Mouse (Mus musculus) ES-E14 (cell line): Measurements from ENCODE around the gene 9130213A22Rik. TPM values are rescaled to one million over a fixed set of nuclear protein-coding genes. Genes with fewer than 3 reads are reported as not detected.
"Not testable (repeated sequence)": the region's sequence is repeated elsewhere in the genome, so short reads cannot be mapped to it uniquely, and the experiment has no call there.

Source experiments
- DNase-seq: peaks from one replicate; pipeline ENCODE4 v3.0.0-alpha.2; 2013; ENCODE audit warnings: low read depth, low spot score
- H3K27ac ChIP-seq: 2 replicates; pipeline ENCODE4 v1.5.1; 2012; ENCODE audit warnings: low read depth, mild to moderate bottlenecking, low read length, moderate library complexity, mixed read lengths; ENCODE audit not compliant: poor library complexity, insufficient read depth, severe bottlenecking
- H3K36me3 ChIP-seq: 2 replicates; pipeline ENCODE4 v1.6.1; 2012; ENCODE audit warnings: mild to moderate bottlenecking, low read length, moderate library complexity, mixed read lengths; ENCODE audit not compliant: control insufficient read depth, poor library complexity, insufficient read depth, severe bottlenecking
- H3K4me1 ChIP-seq, 2 experiments: fragments of 150-350 bp in 1 of 2; sonication (generic) in 1 of 2; 2 replicates each; pipeline ENCODE4 v1.6.1; 2012; ENCODE audit warnings: low read length in 2 of 2, mild to moderate bottlenecking in 1 of 2, mixed read lengths in 1 of 2; ENCODE audit not compliant: control insufficient read depth in 2 of 2, insufficient read depth in 2 of 2, poor library complexity in 1 of 2
- H3K4me3 ChIP-seq, 2 experiments: fragments of 150-350 bp in 1 of 2; sonication (generic) in 1 of 2; 2 replicates each; pipeline ENCODE4 v1.5.1; 2012; ENCODE audit warnings: low read length in 2 of 2, low read depth in 1 of 2, mild to moderate bottlenecking in 1 of 2, mixed read lengths in 1 of 2; ENCODE audit not compliant: insufficient read depth in 1 of 2, poor library complexity in 1 of 2, severe bottlenecking in 1 of 2
- H3K9ac ChIP-seq: 2 replicates; pipeline ENCODE4 v1.6.1; 2012; ENCODE audit warnings: low read depth, mild to moderate bottlenecking, low read length, mixed read lengths; ENCODE audit not compliant: poor library complexity, insufficient read depth, severe bottlenecking
- H3K9me3 ChIP-seq: fragments of 150-350 bp; sonication (generic); 2 replicates; pipeline ENCODE4 v1.6.1; 2012; ENCODE audit warnings: low read depth, mild to moderate bottlenecking, low read length; ENCODE audit not compliant: control insufficient read depth, insufficient read depth
- CHD2 ChIP-seq: IDR thresholded peaks from 2 replicates; pipeline ENCODE4 v1.6.1; 2014; ENCODE audit warnings: mild to moderate bottlenecking, low read depth, low read length, inconsistent platforms
- HCFC1 ChIP-seq: IDR thresholded peaks from 2 replicates; pipeline ENCODE4 v1.6.1; 2012; ENCODE audit warnings: low read length, inconsistent platforms, borderline replicate concordance; ENCODE audit not compliant: insufficient read depth
- MAFK ChIP-seq: IDR thresholded peaks from 2 replicates; pipeline ENCODE4 v1.6.1; 2014; ENCODE audit warnings: mild to moderate bottlenecking, low read depth, low read length, inconsistent platforms; ENCODE audit not compliant: insufficient read depth
- ZC3H11A ChIP-seq: IDR thresholded peaks from 2 replicates; pipeline ENCODE4 v1.6.1; 2012; ENCODE audit warnings: low read depth, mild to moderate bottlenecking, inconsistent platforms, low read length, borderline replicate concordance
- ZNF384 ChIP-seq: IDR thresholded peaks from 2 replicates; pipeline ENCODE4 v1.6.1; 2012; ENCODE audit warnings: low read depth, low read length, inconsistent platforms
- in situ Hi-C, 2 experiments: fragments of 600-800 bp; cut with MboI; formaldehyde crosslinking; loops; one replicate each; pipeline ENCODE4 v1.15.1; 2025; ENCODE audit warnings: low sequenced_read_pairs in 2 of 2, inconsistent platforms in 1 of 2; ENCODE audit not compliant: unreplicated experiment in 2 of 2
- total RNA-seq: library from RNA; depleted of rRNA; stranded (reverse); fragments of 300-350 nt; gene quantifications from 2 replicates; pipeline ENCODE4 v1.2.3, GENCODE M21; 2012

9130213A22Rik gene
- total RNA-seq, 1 experiment = not detected

- Histone ChIP-seq H3K4me3 (peak overlapping the region; percentile 73 to 85), H3K9me3 (no peaks in the 10 kb centered on the region), H3K9ac (peak overlapping the region; percentile 70), H3K36me3 (peaks cover 8% of the 10 kb centered on the region; the same call in 1 of the 2 replicates), H3K4me1 (peaks cover 10 to 23% of the 10 kb centered on the region in 2 experiments; a peak in 3 of 4 replicates), H3K27ac (no peak overlapping the region)
- no peak for TF ChIP-seq ZNF384
- no peak for TF ChIP-seq ZC3H11A
- TF ChIP-seq HCFC1 = no peak
- no peak for TF ChIP-seq MAFK
- TF ChIP-seq CHD2 = no peak
- in situ Hi-C loops = no loop called here
- no peak for DNase-seq
These were observed 26.7 kb downstream of the 9130213A22Rik start for GRCm38 (mm10) chr11:69095511-69096231.

- Histone ChIP-seq H3K9ac (peak within 1 kb of the TSS; percentile 70), H3K27ac (no peak within 1 kb of the TSS), H3K4me3 (peak within 1 kb of the TSS; percentile 73 to 85), H3K36me3 (peaks cover 7% of the 10 kb centered on the region; the same call in 1 of the 2 replicates), H3K9me3 (no peaks in the 10 kb centered on the region), H3K4me1 (peaks cover 10 to 23% of the 10 kb centered on the region in 2 experiments; a peak in 3 of 4 replicates)
- peak; percentile 99 for DNase-seq
- TF ChIP-seq CHD2 = peak; percentile 88
- no peak for TF ChIP-seq ZC3H11A
- in situ Hi-C loops = no loop called here
These were observed 27.5 kb downstream of the 9130213A22Rik start, which contains the start of gene Per1 for GRCm38 (mm10) chr11:69094697-69095429. Gene Per1, plus strand, starts transcription at chr11:69095217.

GRCm38 (mm10) chr11:69093856-69094255, 28.5 kb downstream of the 9130213A22Rik start:
- in situ Hi-C loops, H3K27ac ChIP-seq: not testable (repeated sequence)

GRCm38 (mm10) chr11:69092871-69093270, 29.5 kb downstream of the 9130213A22Rik start:
- Histone ChIP-seq H3K27ac (no peak overlapping the region), H3K4me3 (no peak overlapping the region), H3K9ac (no peak overlapping the region), H3K9me3 (no peaks in the 10 kb centered on the region), H3K36me3 (peaks cover 7% of the 10 kb centered on the region; the same call in 1 of the 2 replicates), H3K4me1 (peaks cover 6 to 22% of the 10 kb centered on the region in 2 experiments; a peak in 3 of 4 replicates)
- TF ChIP-seq ZNF384 (no peak), MAFK (no peak), HCFC1 (no peak), CHD2 (no peak), ZC3H11A (no peak)
- in situ Hi-C loops = no loop called here
- no peak for DNase-seq

More at GRCm38 (mm10) chr11:69093856-69094255, 28.5 kb downstream of the 9130213A22Rik start:
- not testable (repeated sequence) for H3K36me3 ChIP-seq, H3K9ac ChIP-seq, H3K9me3 ChIP-seq, DNase-seq, H3K4me3 ChIP-seq
- peaks cover 10 to 29% of the 10 kb centered on the region in 2 experiments; a peak in 3 of 4 replicates for H3K4me1 ChIP-seq
